Mouse (Mus musculus) small intestine, adult 2 months (tissue): ENCODE measurements around the gene Trpm3.

Experiments
- CTCF ChIP-seq: fragments of 200-500 bp; IDR thresholded peaks from 2 replicates; pipeline ENCODE4 v1.5.1; 2012; ENCODE audit warnings: low read depth, mild to moderate bottlenecking, control low read depth, inconsistent platforms, low read length, moderate library complexity, mixed read lengths; ENCODE audit not compliant: insufficient replicate concordance, insufficient read length; ENCODE audit errors: extremely low read depth
- POLR2A ChIP-seq: fragments of 200-500 bp; IDR thresholded peaks from 2 replicates; pipeline ENCODE4 v1.6.1; 2012; ENCODE audit warnings: low read depth, mild to moderate bottlenecking, control low read depth, inconsistent platforms, low read length, moderate library complexity

- TF ChIP-seq CTCF (no peak), POLR2A (no peak)
These were observed 309.8 kb downstream of the Trpm3 start for GRCm38 (mm10) chr19:22448340-22449288.
